Mouse (Mus musculus): ENCODE measurements around the gene Tprn.

GRCm38 (mm10) chr2:25224766-25225752, 37.4 kb upstream of the Tprn start:
- TF ChIP-seq CTCF (IDR thresholded peaks at IDR 0.05; ENCODE audit: borderline replicate concordance, control insufficient read depth, extremely low read depth, insufficient read depth, low read length, poor library complexity) (no peak), POLR2A (IDR thresholded peaks at IDR 0.05; ENCODE audit: control insufficient read depth, extremely low read depth, insufficient read depth, low read length, poor library complexity) (0 out of 2 replicates have a peak, but pooled peaks have one; percentile 75)
